Mouse (Mus musculus): ENCODE results near the gene Nt5c2. TPM values are rescaled to one million over a fixed set of nuclear protein-coding genes. Genes with fewer than 3 reads are reported as not detected.

Gene Nt5c2
- polyA plus RNA-seq, 1 experiment from 2014 or later, result 47.4 TPM

DNA sequence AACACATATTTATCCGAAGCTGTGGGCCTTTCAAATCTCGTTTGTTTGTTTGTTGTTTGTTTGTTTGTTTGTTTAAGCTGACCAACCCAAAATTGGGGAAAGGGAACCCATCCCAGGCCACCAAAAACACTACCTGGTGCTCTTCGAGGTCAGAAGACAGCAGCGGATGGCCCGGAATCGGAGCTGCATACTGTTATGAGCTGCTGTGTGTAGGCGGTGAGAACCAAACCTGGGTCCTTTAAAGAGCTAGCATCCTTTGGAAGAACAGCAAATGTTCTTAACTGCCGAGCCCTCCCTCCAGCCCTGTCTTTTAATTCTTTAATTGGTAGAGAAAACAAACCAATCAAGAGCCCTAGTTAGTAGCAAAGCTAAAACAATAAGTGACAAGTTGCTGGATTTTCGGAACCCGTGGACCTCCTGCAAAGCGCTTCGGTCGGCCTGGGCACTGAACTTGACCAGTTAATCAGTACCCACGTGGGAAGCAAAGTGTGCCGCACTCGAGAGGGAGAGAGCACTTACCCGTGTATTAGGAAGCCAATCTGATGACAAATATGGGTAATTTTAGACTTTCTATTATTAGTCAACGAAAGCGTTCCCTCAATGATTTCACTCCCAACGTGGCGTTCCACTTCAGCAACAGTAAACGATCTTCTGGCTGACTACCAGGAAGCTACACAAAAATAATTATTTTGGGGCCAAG is 45.5 kb downstream of the Nt5c2 start:
- Histone ChIP-seq H3K36me3 (ENCODE audit: control insufficient read depth, insufficient read depth) (no peaks in the 10 kb centered on the region), H3K4me1 (ENCODE audit: control insufficient read depth, low read depth, low read length) (peaks cover 29% of the 10 kb centered on the region), H3K27ac (ENCODE audit: low read length) (peak overlapping the region; percentile 35), H3K4me3 (ENCODE audit: low read depth, low read length) (no peak overlapping the region), H3K4me2 (ENCODE audit: low read depth, low read length) (no peak overlapping the region), H3K27me3 (ENCODE audit: control insufficient read depth, insufficient read depth, low read depth, low read length) (no peaks in the 10 kb centered on the region), H3K9ac (ENCODE audit: low read depth, low read length) (no peak overlapping the region), H3K9me3 (replicated peaks; ENCODE audit: control insufficient read depth, low read length) (no peaks in the 10 kb centered on the region)
- ATAC-seq (ENCODE audit: low read depth), result no peak
- WGBS (ENCODE audit: insufficient replicate concordance), result 66% methylated on average over 22 of the region's 22 CpGs

DNA sequence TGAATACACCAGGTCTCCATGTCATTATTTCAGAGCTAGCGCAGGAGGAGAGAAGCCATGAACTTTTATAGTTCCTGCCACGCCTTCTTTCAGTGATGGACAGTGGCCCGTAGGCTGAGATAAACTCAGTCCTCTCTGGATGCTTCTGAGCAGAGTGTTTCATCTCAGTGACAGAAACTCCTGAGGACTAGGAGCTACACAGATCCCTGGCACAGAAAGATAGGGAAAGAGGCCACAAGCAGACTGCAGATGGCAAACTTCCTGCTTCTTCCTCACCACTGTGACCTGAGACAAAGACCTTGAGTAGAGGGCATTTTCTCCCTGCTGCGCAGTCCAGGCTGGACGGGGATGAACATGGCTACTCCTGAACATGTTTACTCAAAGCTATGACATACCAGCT is 46.1 kb downstream of the Nt5c2 start:
- Histone ChIP-seq H3K27me3 (ENCODE audit: control insufficient read depth, insufficient read depth, low read depth, low read length) (no peaks in the 10 kb centered on the region), H3K4me3 (ENCODE audit: low read depth, low read length) (no peak overlapping the region), H3K4me1 (ENCODE audit: control insufficient read depth, low read depth, low read length) (peaks cover 29% of the 10 kb centered on the region), H3K9me3 (replicated peaks; ENCODE audit: control insufficient read depth, low read length) (no peaks in the 10 kb centered on the region), H3K27ac (ENCODE audit: low read length) (no peak overlapping the region), H3K4me2 (ENCODE audit: low read depth, low read length) (no peak overlapping the region), H3K36me3 (ENCODE audit: control insufficient read depth, insufficient read depth) (no peaks in the 10 kb centered on the region), H3K9ac (ENCODE audit: low read depth, low read length) (no peak overlapping the region)
- ATAC-seq (ENCODE audit: low read depth), result no peak
- WGBS (ENCODE audit: insufficient replicate concordance), result 60% methylated on average over 5 of the region's 5 CpGs

- H3K9ac ChIP-seq (ENCODE audit: low read depth, low read length), result no peak overlapping the region
- H3K4me1 ChIP-seq (ENCODE audit: control insufficient read depth, low read depth, low read length), result peaks cover 28% of the 10 kb centered on the region
- no peak overlapping the region for H3K27ac ChIP-seq (ENCODE audit: low read length)
- no peak overlapping the region for H3K4me2 ChIP-seq (ENCODE audit: low read depth, low read length)
- H3K27me3 ChIP-seq (ENCODE audit: control insufficient read depth, insufficient read depth, low read depth, low read length), result no peaks in the 10 kb centered on the region
- ATAC-seq (ENCODE audit: low read depth), result no peak
- no peak overlapping the region for H3K4me3 ChIP-seq (ENCODE audit: low read depth, low read length)
- H3K36me3 ChIP-seq (ENCODE audit: control insufficient read depth, insufficient read depth), result no peaks in the 10 kb centered on the region
- H3K9me3 ChIP-seq (replicated peaks; ENCODE audit: control insufficient read depth, low read length), result no peaks in the 10 kb centered on the region
- WGBS (ENCODE audit: insufficient replicate concordance), result 73% methylated on average over 4 of the region's 4 CpGs
Observed at GRCm38 (mm10) chr19:46967861-46968260, 47.1 kb downstream of the Nt5c2 start.

DNA sequence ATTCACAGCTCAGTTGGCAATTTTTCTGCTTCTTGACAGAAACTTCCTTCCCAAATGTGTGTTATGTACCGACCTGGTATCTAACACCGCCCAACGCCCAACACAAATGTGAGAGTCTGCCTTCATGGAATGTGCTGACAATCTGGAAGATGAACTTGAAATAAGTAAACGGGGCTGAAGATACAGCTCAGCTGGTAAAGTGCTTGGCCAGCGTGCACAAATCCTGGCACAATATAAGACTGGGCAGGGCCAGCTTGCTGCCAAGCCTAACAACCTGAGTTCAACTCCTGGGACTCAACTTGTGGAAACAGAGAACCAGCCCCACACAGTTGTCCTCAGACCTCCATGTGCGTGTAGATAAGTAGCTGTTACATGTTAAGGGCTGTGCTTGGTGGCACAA is 48.6 kb downstream of the Nt5c2 start:
- WGBS (ENCODE audit: insufficient replicate concordance), result 78% methylated on average over 6 of the region's 6 CpGs

DNA sequence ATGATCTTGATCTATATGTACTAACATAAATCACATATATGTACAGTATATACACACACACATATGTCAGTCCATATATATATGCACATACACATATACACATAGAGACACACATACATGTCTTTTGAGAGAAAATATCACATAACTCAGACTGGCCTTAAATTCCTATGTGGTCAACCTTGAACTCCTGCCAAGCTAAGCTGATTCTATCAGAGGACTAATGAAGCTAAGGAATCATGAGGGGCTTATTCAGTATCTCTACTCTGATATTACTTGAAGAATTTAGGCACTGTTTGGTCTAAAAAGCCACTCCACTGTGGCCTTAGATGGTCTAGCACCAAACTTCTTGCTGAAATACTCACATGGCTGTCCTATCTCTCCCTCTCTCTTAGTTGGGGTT is 49.5 kb downstream of the Nt5c2 start:
- no peaks in the 10 kb centered on the region for H3K36me3 ChIP-seq (ENCODE audit: control insufficient read depth, insufficient read depth)
- H3K4me2 ChIP-seq (ENCODE audit: low read depth, low read length), result no peak overlapping the region
- H3K4me3 ChIP-seq (ENCODE audit: low read depth, low read length), result no peak overlapping the region
- H3K27me3 ChIP-seq (ENCODE audit: control insufficient read depth, insufficient read depth, low read depth, low read length), result no peaks in the 10 kb centered on the region
- H3K9me3 ChIP-seq (replicated peaks; ENCODE audit: control insufficient read depth, low read length), result no peaks in the 10 kb centered on the region
- H3K9ac ChIP-seq (ENCODE audit: low read depth, low read length), result no peak overlapping the region
- no peak for ATAC-seq (ENCODE audit: low read depth)
- peaks cover 28% of the 10 kb centered on the region for H3K4me1 ChIP-seq (ENCODE audit: control insufficient read depth, low read depth, low read length)
- no peak overlapping the region for H3K27ac ChIP-seq (ENCODE audit: low read length)

More for the DNA sequence above, 48.6 kb downstream of the Nt5c2 start:
- H3K27me3 ChIP-seq (ENCODE audit: control insufficient read depth, insufficient read depth, low read depth, low read length), result no peaks in the 10 kb centered on the region
- no peak overlapping the region for H3K4me2 ChIP-seq (ENCODE audit: low read depth, low read length)
- H3K4me1 ChIP-seq (ENCODE audit: control insufficient read depth, low read depth, low read length), result peaks cover 24% of the 10 kb centered on the region
- no peaks in the 10 kb centered on the region for H3K9me3 ChIP-seq (replicated peaks; ENCODE audit: control insufficient read depth, low read length)
- no peak overlapping the region for H3K27ac ChIP-seq (ENCODE audit: low read length)
- no peak for ATAC-seq (ENCODE audit: low read depth)
- H3K36me3 ChIP-seq (ENCODE audit: control insufficient read depth, insufficient read depth), result no peaks in the 10 kb centered on the region
- H3K9ac ChIP-seq (ENCODE audit: low read depth, low read length), result no peak overlapping the region
- no peak overlapping the region for H3K4me3 ChIP-seq (ENCODE audit: low read depth, low read length)

DNA sequence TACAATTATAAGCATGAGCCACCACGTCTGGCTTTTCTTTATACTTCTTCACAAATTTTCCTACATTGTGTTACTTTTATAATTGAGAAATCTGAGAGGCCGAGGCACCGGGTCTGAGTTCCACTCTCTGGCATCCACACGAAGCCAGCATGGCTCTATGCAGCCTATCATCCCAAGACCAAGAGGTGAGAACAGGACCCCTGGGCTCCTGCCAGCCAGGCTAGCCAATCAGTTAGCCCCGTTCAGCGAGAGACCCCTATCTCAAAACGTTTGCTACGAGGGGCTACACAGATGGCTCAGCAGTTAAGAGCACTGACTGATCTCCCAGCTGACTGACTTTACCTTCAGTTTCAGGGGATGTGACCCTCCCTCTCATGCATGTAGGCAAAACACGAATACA is 50.6 kb downstream of the Nt5c2 start:
- H3K36me3 ChIP-seq (ENCODE audit: control insufficient read depth, insufficient read depth), result no peaks in the 10 kb centered on the region
- no peak overlapping the region for H3K4me3 ChIP-seq (ENCODE audit: low read depth, low read length)
- H3K9ac ChIP-seq (ENCODE audit: low read depth, low read length), result no peak overlapping the region
- peaks cover 34% of the 10 kb centered on the region for H3K4me1 ChIP-seq (ENCODE audit: control insufficient read depth, low read depth, low read length)
- H3K9me3 ChIP-seq (replicated peaks; ENCODE audit: control insufficient read depth, low read length), result no peaks in the 10 kb centered on the region
- no peak overlapping the region for H3K4me2 ChIP-seq (ENCODE audit: low read depth, low read length)
- no peak for ATAC-seq (ENCODE audit: low read depth)
- WGBS (ENCODE audit: insufficient replicate concordance), result 58% methylated on average over 9 of the region's 9 CpGs
- no peaks in the 10 kb centered on the region for H3K27me3 ChIP-seq (ENCODE audit: control insufficient read depth, insufficient read depth, low read depth, low read length)
- H3K27ac ChIP-seq (ENCODE audit: low read length), result no peak overlapping the region

DNA sequence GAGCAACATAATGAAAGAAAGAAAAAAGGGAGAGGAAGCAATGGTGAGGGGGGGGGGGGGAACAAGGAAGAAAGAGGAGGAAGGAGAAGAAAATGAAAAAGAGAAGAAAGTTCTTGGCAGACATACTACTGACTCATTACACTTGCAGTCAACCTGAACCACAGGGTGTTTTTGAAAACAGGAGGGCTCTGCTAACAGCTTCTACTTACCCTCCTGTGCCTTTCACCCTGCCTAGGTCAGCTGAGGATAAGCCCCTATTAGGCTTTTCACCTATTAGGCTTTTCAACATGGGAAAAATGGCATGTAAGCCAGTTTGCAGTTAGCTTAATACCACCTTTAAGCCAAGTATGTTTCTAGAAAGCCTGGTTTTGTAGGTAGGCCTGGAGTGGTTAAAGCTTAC is 51.5 kb downstream of the Nt5c2 start:
- H3K27ac ChIP-seq (ENCODE audit: low read length), result no peak overlapping the region
- H3K4me3 ChIP-seq (ENCODE audit: low read depth, low read length), result no peak overlapping the region
- no peaks in the 10 kb centered on the region for H3K9me3 ChIP-seq (replicated peaks; ENCODE audit: control insufficient read depth, low read length)
- ATAC-seq (ENCODE audit: low read depth), result no peak
- H3K36me3 ChIP-seq (ENCODE audit: control insufficient read depth, insufficient read depth), result no peaks in the 10 kb centered on the region
- no peaks in the 10 kb centered on the region for H3K27me3 ChIP-seq (ENCODE audit: control insufficient read depth, insufficient read depth, low read depth, low read length)
- H3K4me1 ChIP-seq (ENCODE audit: control insufficient read depth, low read depth, low read length), result peaks cover 32% of the 10 kb centered on the region
- H3K4me2 ChIP-seq (ENCODE audit: low read depth, low read length), result no peak overlapping the region
- no peak overlapping the region for H3K9ac ChIP-seq (ENCODE audit: low read depth, low read length)

DNA sequence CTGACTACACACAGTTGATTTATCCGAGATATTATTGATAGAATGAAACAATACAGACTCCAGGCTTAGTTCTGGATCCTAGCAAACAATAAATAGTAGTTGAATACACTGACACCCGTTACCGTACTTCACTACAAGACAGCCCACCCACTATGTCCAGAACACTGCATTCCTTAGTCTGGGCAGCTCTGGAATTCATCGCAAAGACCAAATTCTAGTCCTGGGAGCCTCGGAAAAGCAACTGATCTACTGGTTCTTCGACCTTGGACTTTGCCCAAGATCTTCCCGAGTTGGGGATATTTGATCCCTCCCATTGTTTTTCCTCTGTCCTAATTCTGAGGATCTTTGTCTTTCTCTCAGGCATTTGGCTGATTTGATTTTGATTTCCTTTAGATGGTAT is 52.1 kb downstream of the Nt5c2 start:
- ATAC-seq (ENCODE audit: low read depth), result no peak
- Histone ChIP-seq H3K27me3 (ENCODE audit: control insufficient read depth, insufficient read depth, low read depth, low read length) (no peaks in the 10 kb centered on the region), H3K9me3 (replicated peaks; ENCODE audit: control insufficient read depth, low read length) (no peaks in the 10 kb centered on the region), H3K4me2 (ENCODE audit: low read depth, low read length) (peak overlapping the region; percentile 76), H3K4me1 (ENCODE audit: control insufficient read depth, low read depth, low read length) (peaks cover 34% of the 10 kb centered on the region), H3K4me3 (ENCODE audit: low read depth, low read length) (peak overlapping the region; percentile 84), H3K36me3 (ENCODE audit: control insufficient read depth, insufficient read depth) (no peaks in the 10 kb centered on the region), H3K27ac (ENCODE audit: low read length) (peak overlapping the region; percentile 93; the same call in 1 of the 2 replicates), H3K9ac (ENCODE audit: low read depth, low read length) (peak overlapping the region; percentile 93)
- WGBS (ENCODE audit: insufficient replicate concordance), result 34% methylated on average over 7 of the region's 7 CpGs

GRCm38 (mm10) chr19:46962171-46962772 is 52.7 kb downstream of the Nt5c2 start:
- under 1% methylated on average over 24 of the region's 54 CpGs for WGBS (ENCODE audit: insufficient replicate concordance)
- ATAC-seq (ENCODE audit: low read depth), result peak; percentile 93
- peak overlapping the region; percentile 76 for H3K4me2 ChIP-seq (ENCODE audit: low read depth, low read length)
- H3K9me3 ChIP-seq (replicated peaks; ENCODE audit: control insufficient read depth, low read length), result no peaks in the 10 kb centered on the region
- H3K27me3 ChIP-seq (ENCODE audit: control insufficient read depth, insufficient read depth, low read depth, low read length), result no peaks in the 10 kb centered on the region
- H3K4me3 ChIP-seq (ENCODE audit: low read depth, low read length), result peak overlapping the region; percentile 84
- no peaks in the 10 kb centered on the region for H3K36me3 ChIP-seq (ENCODE audit: control insufficient read depth, insufficient read depth)
- peaks cover 40% of the 10 kb centered on the region for H3K4me1 ChIP-seq (ENCODE audit: control insufficient read depth, low read depth, low read length)
- peak overlapping the region; percentile 93 for H3K27ac ChIP-seq (ENCODE audit: low read length)
- peak overlapping the region; percentile 93 for H3K9ac ChIP-seq (ENCODE audit: low read depth, low read length)
